Mouse (Mus musculus) 3T3-L1 (cell line): ENCODE data around the gene Pet2.

ENCODE experiments used
- DNase-seq: peaks from one replicate; pipeline ENCODE4 v3.0.0-alpha.2; 2015; ENCODE audit warnings: low read depth, low spot score

The Pet2 gene

GRCm38 (mm10) chrX:89409589-89409988 lies at the start of gene Pet2:
Gene Pet2 (minus strand): TSS chrX:89409689.
- no peak for DNase-seq
